Mouse (Mus musculus) embryonic facial prominence, embryonic 15.5 days (tissue): ENCODE results near the gene Cstl1. TPM values are rescaled to one million over a fixed set of nuclear protein-coding genes. Genes with fewer than 3 reads are reported as not detected.

ENCODE experiments used
- ATAC-seq: fragments of 200-750 bp; cut with Nextera tagmentation; 2 replicates; pipeline ENCODE4 v1.8.0; 2017; ENCODE audit warnings: low read depth, moderate TSS enrichment; ENCODE audit not compliant: insufficient number of reproducible peaks, low FRiP score, low TSS enrichment
- H3K27ac ChIP-seq: fragments of 300-500 bp; sonication (generic); replicated peaks from 2 replicates; pipeline ENCODE4 v1.5.1; 2015; ENCODE audit warnings: mild to moderate bottlenecking, inconsistent platforms
- H3K27me3 ChIP-seq: fragments of 300-500 bp; sonication (generic); 2 replicates; pipeline ENCODE4 v1.6.1; 2015; ENCODE audit warnings: inconsistent platforms
- H3K36me3 ChIP-seq: fragments of 300-500 bp; sonication (generic); 2 replicates; pipeline ENCODE4 v1.6.1; 2015; ENCODE audit warnings: mild to moderate bottlenecking, inconsistent platforms
- H3K4me1 ChIP-seq: fragments of 300-500 bp; sonication (generic); 2 replicates; pipeline ENCODE4 v1.6.1; 2015; ENCODE audit warnings: inconsistent platforms
- H3K4me2 ChIP-seq: fragments of 300-500 bp; sonication (generic); replicated peaks from 2 replicates; pipeline ENCODE4 v1.6.1; 2015; ENCODE audit warnings: mild to moderate bottlenecking, inconsistent platforms
- H3K4me3 ChIP-seq: fragments of 300-500 bp; sonication (generic); replicated peaks from 2 replicates; pipeline ENCODE4 v1.5.1; 2015; ENCODE audit warnings: mild to moderate bottlenecking, inconsistent platforms
- H3K9ac ChIP-seq: fragments of 300-500 bp; sonication (generic); 2 replicates; pipeline ENCODE4 v1.6.1; 2015; ENCODE audit warnings: inconsistent platforms
- H3K9me3 ChIP-seq: fragments of 300-500 bp; sonication (generic); replicated peaks from 2 replicates; pipeline ENCODE4 v1.6.1; 2016; ENCODE audit warnings: inconsistent platforms
- WGBS: fragments of 180-500 bp; shearing (Covaris S2); methylation state at CpG from one replicate; pipeline ENCODE4 v1.1.7; 2015; 5-methylcytosine and 5-hydroxymethylcytosine counted together
- polyA plus RNA-seq: library from polyadenylated mRNA; unstranded; fragments of >200 nt; fragmentation: Nextera tagmentation; extraction: Ambion mirVana; gene quantifications from 2 replicates; pipeline ENCODE4 v1.2.1, GENCODE M21; 2015

Gene Cstl1
- polyA plus RNA-seq, result not detected in 2 replicates

DNA sequence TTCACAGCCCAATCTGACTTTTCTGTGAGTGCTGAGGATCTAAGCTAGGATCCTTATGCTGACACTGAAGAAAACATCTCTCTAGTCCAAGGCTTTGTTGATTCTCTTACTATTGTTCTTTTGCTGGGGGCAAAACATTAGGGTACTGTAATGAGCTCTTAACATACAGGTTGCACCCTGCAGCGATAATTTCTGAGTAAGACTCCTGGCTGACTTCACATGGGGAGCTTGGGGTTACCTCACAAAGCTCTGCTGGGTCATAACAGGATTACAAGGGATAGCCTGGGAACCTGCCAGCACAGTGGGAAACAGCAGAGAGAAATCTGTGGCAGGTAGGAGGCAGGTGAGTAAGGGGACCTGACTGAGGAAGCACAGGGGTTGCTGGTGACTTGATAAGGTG lies at the start of gene Cstl1:
Gene Cstl1 (plus strand): TSS at position 301 of the 400 bp plus-strand sequence.
- Histone ChIP-seq H3K4me1 (no peaks in the 10 kb centered on the region), H3K4me3 (no peak within 1 kb of the TSS), H3K27me3 (no peaks in the 10 kb centered on the region), H3K9me3 (no peaks in the 10 kb centered on the region), H3K4me2 (no peak within 1 kb of the TSS), H3K27ac (no peak within 1 kb of the TSS), H3K36me3 (no peaks in the 10 kb centered on the region), H3K9ac (no peak within 1 kb of the TSS)
- ATAC-seq, result no peak
- WGBS, result 77% methylated on average over 1 of the region's 1 CpGs

DNA sequence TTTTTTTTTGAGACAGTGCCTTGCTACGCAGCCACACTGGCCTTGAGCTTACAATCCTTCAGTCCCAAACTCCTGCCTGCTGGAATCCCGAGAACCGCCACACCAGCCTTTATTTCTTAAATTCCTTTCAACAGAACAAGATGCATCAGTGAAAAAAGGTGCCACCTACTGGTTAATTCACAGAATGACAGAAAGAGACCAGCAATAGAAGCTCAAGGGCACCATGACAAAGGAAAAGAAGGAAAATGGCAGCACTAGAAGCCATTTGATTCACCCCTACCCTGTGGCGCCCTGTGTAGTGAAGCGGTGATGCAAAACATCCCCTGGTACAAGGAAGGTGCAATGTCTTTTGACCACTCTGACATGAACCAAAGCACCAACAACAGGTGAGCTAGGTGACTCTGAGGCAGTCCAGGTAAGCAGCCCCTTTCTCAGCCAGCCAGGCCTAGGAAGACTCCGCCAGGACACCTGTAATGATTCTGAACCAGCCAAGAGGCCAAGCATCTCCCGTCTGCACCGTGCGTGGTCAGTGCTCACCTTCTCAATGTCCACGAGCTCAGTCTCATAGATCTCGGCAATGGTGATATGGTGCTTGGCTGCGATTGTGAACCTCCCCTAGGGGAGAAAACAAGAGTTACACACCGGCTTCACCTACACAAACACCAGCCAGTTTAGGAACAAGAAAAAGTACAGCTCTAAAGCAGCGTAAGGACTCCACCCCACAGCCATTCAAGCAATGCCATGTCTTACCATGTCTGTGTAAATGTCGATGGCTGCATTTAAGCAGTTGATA lies 43.6 kb upstream of the Cstl1 start:
- H3K9me3 ChIP-seq, result no peaks in the 10 kb centered on the region

GRCm38 (mm10) chr2:148707202-148707530 lies 43.0 kb upstream of the Cstl1 start:
- H3K4me2 ChIP-seq, result no peak overlapping the region
- WGBS, result 85% methylated on average over 6 of the region's 6 CpGs
- no peak for ATAC-seq
- no peak overlapping the region for H3K4me3 ChIP-seq
- peaks cover 18% of the 10 kb centered on the region; the same call in 1 of the 2 replicates for H3K36me3 ChIP-seq
- H3K27ac ChIP-seq, result no peak overlapping the region
- no peaks in the 10 kb centered on the region for H3K9me3 ChIP-seq
- H3K4me1 ChIP-seq, result no peaks in the 10 kb centered on the region
- H3K9ac ChIP-seq, result no peak overlapping the region
- H3K27me3 ChIP-seq, result no peaks in the 10 kb centered on the region

More for the DNA sequence above, 43.6 kb upstream of the Cstl1 start:
- 81% methylated on average over 15 of the region's 15 CpGs for WGBS
- ATAC-seq, result no peak
- Histone ChIP-seq H3K4me2 (no peak overlapping the region), H3K36me3 (peaks cover 18% of the 10 kb centered on the region; the same call in 1 of the 2 replicates), H3K27ac (no peak overlapping the region), H3K4me1 (no peaks in the 10 kb centered on the region), H3K27me3 (no peaks in the 10 kb centered on the region), H3K4me3 (no peak overlapping the region), H3K9ac (no peak overlapping the region)

- Histone ChIP-seq H3K4me3 (no peak overlapping the region), H3K27ac (no peak overlapping the region), H3K9ac (no peak overlapping the region), H3K4me2 (no peak overlapping the region), H3K27me3 (no peaks in the 10 kb centered on the region), H3K9me3 (no peaks in the 10 kb centered on the region), H3K36me3 (peaks cover 7% of the 10 kb centered on the region; the same call in 1 of the 2 replicates), H3K4me1 (no peaks in the 10 kb centered on the region)
- WGBS, result 60% methylated on average over 3 of the region's 3 CpGs
- ATAC-seq, result no peak
Observed at GRCm38 (mm10) chr2:148712326-148712725, 37.8 kb upstream of the Cstl1 start.

DNA sequence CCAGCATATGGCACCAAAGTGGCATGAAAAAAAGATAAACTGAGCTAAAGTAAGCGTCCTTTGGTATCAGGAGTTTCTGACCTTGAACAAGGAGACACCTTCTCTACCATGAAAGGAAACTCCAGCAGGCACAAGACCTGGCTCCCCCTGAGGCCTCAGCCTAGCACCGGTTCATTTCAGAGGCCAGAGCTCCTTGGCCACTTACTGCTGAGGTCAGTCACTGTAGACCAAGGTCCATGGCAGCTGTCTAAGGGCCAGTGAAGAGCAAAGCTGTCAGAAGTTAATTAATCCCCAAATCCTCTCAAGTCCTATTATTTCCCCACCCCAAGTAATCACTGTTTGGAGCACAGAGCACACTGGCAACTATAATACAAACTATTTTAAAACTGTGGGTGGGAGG lies 33.1 kb upstream of the Cstl1 start:
- Histone ChIP-seq H3K4me1 (no peaks in the 10 kb centered on the region), H3K4me2 (no peak overlapping the region), H3K36me3 (no peaks in the 10 kb centered on the region), H3K27ac (no peak overlapping the region), H3K27me3 (no peaks in the 10 kb centered on the region), H3K4me3 (no peak overlapping the region), H3K9ac (no peak overlapping the region), H3K9me3 (no peaks in the 10 kb centered on the region)
- WGBS, result 74% methylated on average over 2 of the region's 2 CpGs
- ATAC-seq, result no peak

- H3K9ac ChIP-seq, result no peak overlapping the region
- no peaks in the 10 kb centered on the region for H3K9me3 ChIP-seq
- H3K4me1 ChIP-seq, result no peaks in the 10 kb centered on the region
- no peak overlapping the region for H3K27ac ChIP-seq
- WGBS, result 74% methylated on average over 2 of the region's 2 CpGs
- no peak overlapping the region for H3K4me3 ChIP-seq
- ATAC-seq, result no peak
- no peak overlapping the region for H3K4me2 ChIP-seq
- H3K27me3 ChIP-seq, result no peaks in the 10 kb centered on the region
- H3K36me3 ChIP-seq, result no peaks in the 10 kb centered on the region
Observed at GRCm38 (mm10) chr2:148719271-148719995, 30.7 kb upstream of the Cstl1 start.

DNA sequence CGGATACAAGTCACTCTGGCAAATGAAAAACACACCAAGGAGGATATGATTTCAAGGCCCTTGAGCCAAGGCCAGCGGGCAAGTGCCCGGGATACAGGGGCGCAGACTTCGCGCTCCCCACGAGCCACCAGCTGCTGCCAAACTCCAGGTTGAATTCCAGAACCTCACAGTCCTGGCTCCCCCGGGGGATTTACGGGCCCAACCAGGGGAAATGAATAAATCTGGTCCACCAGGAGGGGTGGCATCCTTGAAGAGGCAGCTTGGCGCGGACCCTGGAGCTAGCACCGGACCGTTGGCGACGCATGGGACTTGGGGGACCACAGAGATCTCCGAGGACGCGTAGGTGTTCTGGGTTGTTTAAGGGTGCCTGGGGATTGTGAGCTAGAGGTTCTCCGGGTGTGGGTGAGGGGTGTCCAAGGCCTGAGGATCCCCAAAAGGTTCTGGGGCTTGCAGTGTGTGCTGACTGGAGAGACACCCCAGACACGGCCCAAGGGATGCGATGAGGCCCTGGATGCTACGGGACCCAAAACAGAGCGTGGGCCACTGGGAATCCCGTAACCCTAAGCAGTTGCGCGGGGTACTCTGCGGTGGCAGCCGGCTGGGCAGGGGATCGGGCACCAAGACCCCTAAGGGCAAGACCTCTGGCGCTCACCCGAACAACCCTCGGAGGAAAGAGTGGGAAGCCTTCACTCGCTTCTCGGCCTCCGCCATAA lies 18.4 kb upstream of the Cstl1 start:
- Histone ChIP-seq H3K9me3 (no peaks in the 10 kb centered on the region), H3K4me2 (peak overlapping the region; percentile 87), H3K27me3 (no peaks in the 10 kb centered on the region), H3K36me3 (no peaks in the 10 kb centered on the region), H3K4me1 (peaks cover 13% of the 10 kb centered on the region; the same call in 1 of the 2 replicates), H3K27ac (peak overlapping the region; percentile 65), H3K9ac (peak overlapping the region; percentile 72), H3K4me3 (peak overlapping the region; percentile 77)
- peak; percentile 71 for ATAC-seq
- under 1% methylated on average over 35 of the region's 35 CpGs for WGBS

DNA sequence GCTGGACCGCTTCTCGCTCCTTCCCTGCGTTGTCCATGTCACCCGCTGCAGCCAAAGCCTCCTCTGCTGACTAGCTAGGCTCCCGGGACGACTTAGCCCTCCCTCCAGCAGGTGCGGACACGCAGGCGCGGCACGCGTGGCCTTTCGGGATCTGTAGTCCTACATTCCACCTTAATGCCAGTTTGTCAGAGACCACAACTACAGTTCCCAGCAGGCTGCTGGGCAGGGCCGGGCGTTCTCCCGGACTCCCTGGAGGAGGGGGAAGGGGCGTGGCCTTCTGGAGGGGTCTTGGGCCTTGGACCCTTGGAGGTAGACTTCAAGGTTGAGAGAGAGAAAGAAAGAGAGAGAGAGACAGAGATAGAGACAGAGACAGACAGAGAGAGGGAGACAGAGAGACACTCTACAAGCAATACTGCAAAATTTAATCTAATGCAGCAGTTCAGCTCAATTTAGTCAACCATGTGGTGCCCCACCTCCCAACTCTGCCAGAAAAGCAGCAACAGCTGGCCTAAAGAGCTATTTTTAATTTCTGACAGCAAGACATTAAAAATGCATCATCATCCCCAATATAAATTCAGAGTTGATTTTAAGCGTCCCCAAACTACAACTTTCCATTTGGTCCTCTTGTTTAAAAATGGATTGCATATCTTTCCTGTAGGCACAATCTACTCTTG lies 17.7 kb upstream of the Cstl1 start, which contains the start of gene Napb:
Gene Napb (minus strand): TSS at position 141 of the 674 bp plus-strand sequence.
- Histone ChIP-seq H3K9ac (peak within 1 kb of the TSS; percentile 72), H3K4me3 (peak within 1 kb of the TSS; percentile 77), H3K27me3 (no peaks in the 10 kb centered on the region), H3K36me3 (no peaks in the 10 kb centered on the region), H3K4me1 (peaks cover 13% of the 10 kb centered on the region; the same call in 1 of the 2 replicates), H3K9me3 (no peaks in the 10 kb centered on the region), H3K27ac (peak within 1 kb of the TSS; percentile 65), H3K4me2 (peak within 1 kb of the TSS; percentile 87)
- WGBS, result 3% methylated on average over 18 of the region's 18 CpGs
- peak; percentile 99 for ATAC-seq

GRCm38 (mm10) chr2:148743001-148743400 lies 7.2 kb upstream of the Cstl1 start:
- ATAC-seq, result no peak
- 76% methylated on average over 3 of the region's 3 CpGs for WGBS

GRCm38 (mm10) chr2:148743846-148744407 lies 6.2 kb upstream of the Cstl1 start:
- Histone ChIP-seq H3K27ac (no peak overlapping the region), H3K9me3 (no peaks in the 10 kb centered on the region), H3K4me1 (no peaks in the 10 kb centered on the region), H3K27me3 (no peaks in the 10 kb centered on the region), H3K9ac (no peak overlapping the region), H3K36me3 (no peaks in the 10 kb centered on the region), H3K4me3 (no peak overlapping the region), H3K4me2 (no peak overlapping the region)
- ATAC-seq, result no peak
- WGBS, result 71% methylated on average over 3 of the region's 3 CpGs

More at GRCm38 (mm10) chr2:148743001-148743400, 7.2 kb upstream of the Cstl1 start:
- H3K9me3 ChIP-seq, result no peaks in the 10 kb centered on the region
- no peak overlapping the region for H3K9ac ChIP-seq
- no peak overlapping the region for H3K4me3 ChIP-seq
- no peak overlapping the region for H3K27ac ChIP-seq
- no peak overlapping the region for H3K4me2 ChIP-seq
- H3K4me1 ChIP-seq, result no peaks in the 10 kb centered on the region
- H3K27me3 ChIP-seq, result no peaks in the 10 kb centered on the region
- H3K36me3 ChIP-seq, result no peaks in the 10 kb centered on the region
